Mouse (Mus musculus): ENCODE results near the gene Cstad. TPM values are rescaled to one million over a fixed set of nuclear protein-coding genes. Genes with fewer than 3 reads are reported as not detected.

The Cstad gene
- polyA plus RNA-seq, 1 experiment from 2014 or later, result 2.0 TPM

- H3K9ac ChIP-seq, result no peak overlapping the region
- H3K27ac ChIP-seq, result peak overlapping the region; percentile 24
- no peak for ATAC-seq (ENCODE audit: insufficient number of reproducible peaks, insufficient read depth, low FRiP score, low TSS enrichment, low read depth)
- H3K9me3 ChIP-seq, result no peaks in the 10 kb centered on the region
- WGBS, result 55% methylated on average over 5 of the region's 5 CpGs
- H3K4me2 ChIP-seq, result no peak overlapping the region
- H3K4me1 ChIP-seq, result peaks cover 31% of the 10 kb centered on the region
- H3K36me3 ChIP-seq, result no peaks in the 10 kb centered on the region
- H3K4me3 ChIP-seq, result no peak overlapping the region
- no peaks in the 10 kb centered on the region for H3K27me3 ChIP-seq
These were observed 41.4 kb downstream of the Cstad start for GRCm38 (mm10) chr2:30636266-30636671.

GRCm38 (mm10) chr2:30637991-30638390 lies 43.2 kb downstream of the Cstad start:
- H3K9me3 ChIP-seq, result no peaks in the 10 kb centered on the region
- WGBS, result 90% methylated on average over 6 of the region's 6 CpGs
- H3K4me1 ChIP-seq, result peaks cover 43% of the 10 kb centered on the region
- no peak overlapping the region for H3K27ac ChIP-seq
- H3K9ac ChIP-seq, result no peak overlapping the region
- no peak overlapping the region for H3K4me2 ChIP-seq
- no peaks in the 10 kb centered on the region for H3K36me3 ChIP-seq
- H3K27me3 ChIP-seq, result no peaks in the 10 kb centered on the region
- no peak for ATAC-seq (ENCODE audit: insufficient number of reproducible peaks, insufficient read depth, low FRiP score, low TSS enrichment, low read depth)
- no peak overlapping the region for H3K4me3 ChIP-seq

GRCm38 (mm10) chr2:30640021-30640481 lies 45.2 kb downstream of the Cstad start:
- Histone ChIP-seq H3K36me3 (no peaks in the 10 kb centered on the region), H3K9me3 (no peaks in the 10 kb centered on the region), H3K4me2 (peak overlapping the region; percentile 31), H3K27me3 (no peaks in the 10 kb centered on the region), H3K4me1 (peaks cover 43% of the 10 kb centered on the region), H3K27ac (peak overlapping the region; percentile 83), H3K9ac (peak overlapping the region; percentile 51), H3K4me3 (no peak overlapping the region)
- no peak for ATAC-seq (ENCODE audit: insufficient number of reproducible peaks, insufficient read depth, low FRiP score, low TSS enrichment, low read depth)
- 11% methylated on average over 11 of the region's 11 CpGs for WGBS

- no peak for ATAC-seq (ENCODE audit: insufficient number of reproducible peaks, insufficient read depth, low FRiP score, low TSS enrichment, low read depth)
- WGBS, result 42% methylated on average over 5 of the region's 5 CpGs
- peaks cover 57% of the 10 kb centered on the region for H3K4me1 ChIP-seq
- H3K9ac ChIP-seq, result no peak overlapping the region
- H3K27me3 ChIP-seq, result no peaks in the 10 kb centered on the region
- H3K9me3 ChIP-seq, result no peaks in the 10 kb centered on the region
- H3K4me3 ChIP-seq, result no peak overlapping the region
- H3K4me2 ChIP-seq, result no peak overlapping the region
- H3K36me3 ChIP-seq, result no peaks in the 10 kb centered on the region
- H3K27ac ChIP-seq, result peak overlapping the region; percentile 33; the same call in 1 of the 2 replicates
These were observed 48.0 kb downstream of the Cstad start for GRCm38 (mm10) chr2:30642810-30643209.

- ATAC-seq (ENCODE audit: insufficient number of reproducible peaks, insufficient read depth, low FRiP score, low TSS enrichment, low read depth), result no peak
- Histone ChIP-seq H3K4me2 (no peak overlapping the region), H3K36me3 (no peaks in the 10 kb centered on the region), H3K27me3 (no peaks in the 10 kb centered on the region), H3K4me3 (no peak overlapping the region), H3K9me3 (no peaks in the 10 kb centered on the region), H3K4me1 (peaks cover 62% of the 10 kb centered on the region), H3K27ac (peak overlapping the region; percentile 33; the same call in 1 of the 2 replicates), H3K9ac (no peak overlapping the region)
- 72% methylated on average over 7 of the region's 7 CpGs for WGBS
These were observed 48.6 kb downstream of the Cstad start for GRCm38 (mm10) chr2:30643422-30643821.

GRCm38 (mm10) chr2:30646833-30647232 lies 52.0 kb downstream of the Cstad start:
- WGBS, result 9% methylated on average over 5 of the region's 5 CpGs
- Histone ChIP-seq H3K27ac (peak overlapping the region; percentile 92), H3K9me3 (no peaks in the 10 kb centered on the region), H3K27me3 (no peaks in the 10 kb centered on the region), H3K4me2 (peak overlapping the region; percentile 33), H3K36me3 (no peaks in the 10 kb centered on the region), H3K4me3 (no peak overlapping the region), H3K9ac (peak overlapping the region; percentile 53), H3K4me1 (peaks cover 72% of the 10 kb centered on the region)
- ATAC-seq (ENCODE audit: insufficient number of reproducible peaks, insufficient read depth, low FRiP score, low TSS enrichment, low read depth), result no peak

GRCm38 (mm10) chr2:30647303-30647881 lies 52.6 kb downstream of the Cstad start:
- H3K4me3 ChIP-seq, result no peak overlapping the region
- WGBS, result 11% methylated on average over 11 of the region's 11 CpGs
- peak overlapping the region; percentile 53 for H3K9ac ChIP-seq
- ATAC-seq (ENCODE audit: insufficient number of reproducible peaks, insufficient read depth, low FRiP score, low TSS enrichment, low read depth), result peak; percentile 79
- no peaks in the 10 kb centered on the region for H3K9me3 ChIP-seq
- peak overlapping the region; percentile 92 for H3K27ac ChIP-seq
- peak overlapping the region; percentile 33 for H3K4me2 ChIP-seq
- peaks cover 72% of the 10 kb centered on the region for H3K4me1 ChIP-seq
- H3K36me3 ChIP-seq, result no peaks in the 10 kb centered on the region
- H3K27me3 ChIP-seq, result no peaks in the 10 kb centered on the region

GRCm38 (mm10) chr2:30647882-30648494 lies 53.1 kb downstream of the Cstad start:
- no peaks in the 10 kb centered on the region for H3K27me3 ChIP-seq
- peak overlapping the region; percentile 53 for H3K9ac ChIP-seq
- no peak overlapping the region for H3K4me3 ChIP-seq
- no peak for ATAC-seq (ENCODE audit: insufficient number of reproducible peaks, insufficient read depth, low FRiP score, low TSS enrichment, low read depth)
- no peaks in the 10 kb centered on the region for H3K9me3 ChIP-seq
- no peaks in the 10 kb centered on the region for H3K36me3 ChIP-seq
- H3K4me1 ChIP-seq, result peaks cover 72% of the 10 kb centered on the region
- H3K4me2 ChIP-seq, result peak overlapping the region; percentile 33
- 24% methylated on average over 13 of the region's 13 CpGs for WGBS
- peak overlapping the region; percentile 92 for H3K27ac ChIP-seq

- no peak for ATAC-seq (ENCODE audit: insufficient number of reproducible peaks, insufficient read depth, low FRiP score, low TSS enrichment, low read depth)
- peaks cover 85% of the 10 kb centered on the region for H3K4me1 ChIP-seq
- H3K4me3 ChIP-seq, result no peak overlapping the region
- no peaks in the 10 kb centered on the region for H3K36me3 ChIP-seq
- H3K4me2 ChIP-seq, result no peak overlapping the region
- no peaks in the 10 kb centered on the region for H3K9me3 ChIP-seq
- no peaks in the 10 kb centered on the region for H3K27me3 ChIP-seq
- H3K9ac ChIP-seq, result no peak overlapping the region
- H3K27ac ChIP-seq, result peak overlapping the region; percentile 98
- 42% methylated on average over 9 of the region's 9 CpGs for WGBS
These were observed 55.4 kb downstream of the Cstad start for GRCm38 (mm10) chr2:30650249-30650648.

- no peaks in the 10 kb centered on the region for H3K27me3 ChIP-seq
- no peak overlapping the region for H3K9ac ChIP-seq
- no peaks in the 10 kb centered on the region for H3K9me3 ChIP-seq
- H3K4me1 ChIP-seq, result peaks cover 78% of the 10 kb centered on the region
- 82% methylated on average over 1 of the region's 1 CpGs for WGBS
- H3K4me3 ChIP-seq, result no peak overlapping the region
- H3K36me3 ChIP-seq, result no peaks in the 10 kb centered on the region
- H3K27ac ChIP-seq, result peak overlapping the region; percentile 98
- no peak for ATAC-seq (ENCODE audit: insufficient number of reproducible peaks, insufficient read depth, low FRiP score, low TSS enrichment, low read depth)
- H3K4me2 ChIP-seq, result peak overlapping the region; percentile 38; the same call in 1 of the 2 replicates
These were observed 57.0 kb downstream of the Cstad start for GRCm38 (mm10) chr2:30651831-30652230.

- H3K27ac ChIP-seq, result peak overlapping the region; percentile 98
- 6% methylated on average over 13 of the region's 13 CpGs for WGBS
- H3K36me3 ChIP-seq, result no peaks in the 10 kb centered on the region
- peaks cover 78% of the 10 kb centered on the region for H3K4me1 ChIP-seq
- H3K27me3 ChIP-seq, result no peaks in the 10 kb centered on the region
- peak; percentile 65 for ATAC-seq (ENCODE audit: insufficient number of reproducible peaks, insufficient read depth, low FRiP score, low TSS enrichment, low read depth)
- H3K9me3 ChIP-seq, result no peaks in the 10 kb centered on the region
- H3K4me2 ChIP-seq, result peak overlapping the region; percentile 38
- peak overlapping the region; percentile 55 for H3K9ac ChIP-seq
- no peak overlapping the region for H3K4me3 ChIP-seq
These were observed 57.8 kb downstream of the Cstad start for GRCm38 (mm10) chr2:30652581-30653037.

- Histone ChIP-seq H3K27ac (peak overlapping the region; percentile 98), H3K36me3 (no peaks in the 10 kb centered on the region), H3K9me3 (no peaks in the 10 kb centered on the region), H3K27me3 (no peaks in the 10 kb centered on the region), H3K4me1 (peaks cover 78% of the 10 kb centered on the region), H3K4me2 (peak overlapping the region; percentile 38), H3K9ac (peak overlapping the region; percentile 55), H3K4me3 (no peak overlapping the region)
- ATAC-seq (ENCODE audit: insufficient number of reproducible peaks, insufficient read depth, low FRiP score, low TSS enrichment, low read depth), result no peak
- 68% methylated on average over 4 of the region's 4 CpGs for WGBS
These were observed 58.2 kb downstream of the Cstad start for GRCm38 (mm10) chr2:30653046-30653445.

Data from embryonic facial prominence, embryonic 13.5 days (tissue).